Mouse (Mus musculus) heart, embryonic 12.5 days (tissue): ENCODE results near the gene Dnah17. TPM values are rescaled to one million over a fixed set of nuclear protein-coding genes. Genes with fewer than 3 reads are reported as not detected.

Experiments
- ATAC-seq: fragments of 200-750 bp; cut with Nextera tagmentation; 2 replicates; pipeline ENCODE4 v1.8.0; 2017; ENCODE audit warnings: moderate TSS enrichment, moderate library complexity; ENCODE audit not compliant: insufficient number of reproducible peaks, low FRiP score
- H3K27ac ChIP-seq: fragments of 300-500 bp; sonication (generic); 2 replicates; pipeline ENCODE4 v1.5.1; 2016; ENCODE audit warnings: mild to moderate bottlenecking, moderate library complexity; ENCODE audit not compliant: poor library complexity, severe bottlenecking
- H3K27me3 ChIP-seq: fragments of 300-500 bp; sonication (generic); replicated peaks from 2 replicates; pipeline ENCODE4 v1.6.1; 2016; ENCODE audit warnings: mild to moderate bottlenecking, moderate library complexity
- H3K36me3 ChIP-seq: fragments of 300-500 bp; sonication (generic); 2 replicates; pipeline ENCODE4 v1.6.1; 2016; ENCODE audit warnings: mild to moderate bottlenecking, moderate library complexity
- H3K4me1 ChIP-seq: fragments of 300-500 bp; sonication (generic); replicated peaks from 2 replicates; pipeline ENCODE4 v1.6.1; 2016; ENCODE audit warnings: mild to moderate bottlenecking
- H3K4me2 ChIP-seq: fragments of 300-500 bp; sonication (generic); 2 replicates; pipeline ENCODE4 v1.6.1; 2016; ENCODE audit warnings: mild to moderate bottlenecking, moderate library complexity
- H3K4me3 ChIP-seq: fragments of 300-500 bp; sonication (generic); 2 replicates; pipeline ENCODE4 v1.5.1; 2016; ENCODE audit warnings: mild to moderate bottlenecking
- H3K9ac ChIP-seq: fragments of 300-500 bp; sonication (generic); 2 replicates; pipeline ENCODE4 v1.6.1; 2016; ENCODE audit warnings: mild to moderate bottlenecking, moderate library complexity
- H3K9me3 ChIP-seq: fragments of 300-500 bp; sonication (generic); replicated peaks from 2 replicates; pipeline ENCODE4 v1.6.1; 2016; ENCODE audit warnings: mild to moderate bottlenecking, moderate library complexity
- WGBS: fragments of 180-500 bp; shearing (Covaris S2); methylation state at CpG from one replicate; pipeline ENCODE4 v1.1.7; 2016; 5-methylcytosine and 5-hydroxymethylcytosine counted together
- polyA plus RNA-seq: library from polyadenylated mRNA; unstranded; fragments of >200 nt; fragmentation: Nextera tagmentation; extraction: Ambion mirVana; gene quantifications from 2 replicates; pipeline ENCODE4 v1.2.1, GENCODE M21; 2016

The Dnah17 gene
- polyA plus RNA-seq, 1 experiment from 2014 or later: 0.10 TPM

DNA sequence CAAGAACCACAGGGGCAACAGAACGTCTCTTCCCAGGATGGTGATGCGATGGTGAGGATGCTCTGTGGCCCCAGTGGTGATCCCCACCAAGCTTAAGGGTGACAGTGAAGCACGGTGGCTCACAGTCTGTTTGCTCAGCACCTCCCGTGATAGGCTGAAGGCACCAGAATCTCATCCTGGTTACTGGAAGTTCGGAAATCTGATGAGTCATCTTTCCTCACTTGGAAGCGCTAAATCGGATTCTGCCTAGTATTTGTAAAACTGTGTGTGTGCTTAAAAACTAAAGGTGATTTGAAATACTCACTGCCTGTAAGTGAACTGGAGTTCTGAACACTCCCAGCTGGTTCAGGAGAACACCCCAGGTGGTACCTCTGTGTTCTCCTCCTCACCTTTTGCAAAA, 146.7 kb downstream of the Dnah17 start:
- WGBS: 51% methylated on average over 7 of the region's 7 CpGs
- Histone ChIP-seq H3K36me3 (no peaks in the 10 kb centered on the region), H3K27me3 (no peaks in the 10 kb centered on the region), H3K4me1 (peaks cover 17% of the 10 kb centered on the region), H3K4me3 (no peak overlapping the region), H3K27ac (no peak overlapping the region), H3K9me3 (no peaks in the 10 kb centered on the region), H3K4me2 (no peak overlapping the region), H3K9ac (no peak overlapping the region)
- ATAC-seq: no peak

DNA sequence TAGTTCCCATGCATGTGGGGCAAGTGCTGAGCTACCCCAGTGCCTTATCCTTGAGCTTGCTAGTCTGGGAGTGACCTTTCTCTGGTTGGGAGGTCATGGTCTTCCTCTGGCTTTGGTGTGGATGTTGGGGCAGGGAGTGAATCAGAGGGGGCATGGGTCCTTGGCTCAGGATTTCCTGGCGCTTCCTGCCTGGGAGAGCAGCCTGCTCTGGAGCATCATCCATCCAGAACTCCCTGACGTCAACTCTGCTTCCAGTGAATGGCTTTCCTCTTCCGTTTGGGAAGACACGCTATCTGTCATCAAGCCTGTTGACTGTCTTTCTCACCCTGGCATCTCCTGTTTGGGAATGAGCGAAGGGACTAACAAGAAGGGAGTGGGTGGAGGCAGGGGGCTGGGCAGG, 148.0 kb downstream of the Dnah17 start:
- Histone ChIP-seq H3K27me3 (no peaks in the 10 kb centered on the region), H3K4me1 (peaks cover 7% of the 10 kb centered on the region), H3K9ac (no peak overlapping the region), H3K36me3 (no peaks in the 10 kb centered on the region), H3K4me3 (no peak overlapping the region), H3K27ac (no peak overlapping the region), H3K9me3 (no peaks in the 10 kb centered on the region), H3K4me2 (no peak overlapping the region)
- WGBS: 34% methylated on average over 5 of the region's 5 CpGs
- no peak for ATAC-seq

- Histone ChIP-seq H3K4me1 (peaks cover 21% of the 10 kb centered on the region), H3K9me3 (no peaks in the 10 kb centered on the region), H3K27me3 (peaks cover 4% of the 10 kb centered on the region), H3K36me3 (no peaks in the 10 kb centered on the region), H3K27ac (no peak overlapping the region), H3K9ac (no peak overlapping the region), H3K4me3 (no peak overlapping the region), H3K4me2 (no peak overlapping the region)
- WGBS: 49% methylated on average over 7 of the region's 7 CpGs
- ATAC-seq: no peak
Observed at GRCm38 (mm10) chr11:117979388-117979787, 151.0 kb downstream of the Dnah17 start.

GRCm38 (mm10) chr11:117977694-117978360, 152.6 kb downstream of the Dnah17 start:
- H3K9me3 ChIP-seq: no peaks in the 10 kb centered on the region
- peaks cover 33% of the 10 kb centered on the region for H3K4me1 ChIP-seq
- WGBS: 69% methylated on average over 5 of the region's 5 CpGs
- no peak for ATAC-seq
- H3K4me3 ChIP-seq: no peak overlapping the region
- H3K27me3 ChIP-seq: peaks cover 7% of the 10 kb centered on the region
- no peak overlapping the region for H3K9ac ChIP-seq
- no peaks in the 10 kb centered on the region for H3K36me3 ChIP-seq
- no peak overlapping the region for H3K4me2 ChIP-seq
- no peak overlapping the region for H3K27ac ChIP-seq

- no peak overlapping the region for H3K4me2 ChIP-seq
- 0 out of 2 replicates have a peak, but pooled peaks have one; percentile 9 for ATAC-seq
- peak overlapping the region; percentile 45; the same call in 1 of the 2 replicates for H3K27ac ChIP-seq
Observed at GRCm38 (mm10) chr11:117976081-117976582, 154.3 kb downstream of the Dnah17 start.

DNA sequence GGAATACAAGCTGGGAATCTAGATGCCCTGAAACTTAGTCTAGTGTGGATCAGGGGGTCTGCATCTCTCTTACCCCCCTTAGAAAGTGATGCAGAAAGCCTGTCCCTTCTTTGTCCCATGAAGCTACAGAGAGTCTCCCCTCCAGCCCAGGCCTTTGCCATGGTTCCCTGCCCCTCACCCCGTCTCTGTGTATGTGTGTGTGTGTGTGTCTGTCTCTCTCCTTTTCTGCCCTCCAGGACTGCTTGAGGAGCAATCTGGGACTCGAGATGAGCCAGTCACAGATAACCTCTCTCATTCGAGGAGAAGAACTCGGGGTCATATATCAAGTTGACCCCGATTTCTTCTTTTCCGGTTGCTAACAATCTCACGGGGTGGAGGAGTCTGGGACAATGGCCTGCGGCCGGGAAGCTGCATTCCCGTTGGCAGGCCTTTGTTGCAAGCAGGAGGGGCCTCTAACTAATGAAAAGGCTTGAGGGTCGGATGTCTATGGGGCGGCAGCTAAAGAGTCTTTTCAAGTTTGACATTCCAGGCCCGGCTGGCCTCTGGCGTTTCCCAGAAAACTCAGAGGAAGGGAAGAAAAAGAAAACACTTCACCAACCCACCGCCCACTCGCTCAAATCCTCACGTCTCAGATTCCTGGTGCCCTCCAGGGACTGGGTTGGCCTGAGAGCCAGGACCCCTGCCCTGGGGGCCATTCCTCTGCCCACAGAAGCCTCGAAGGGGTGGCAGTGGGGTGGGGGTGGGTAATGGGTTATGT, 155.0 kb downstream of the Dnah17 start:
- peak overlapping the region; percentile 53; the same call in 1 of the 2 replicates for H3K9ac ChIP-seq
- peak overlapping the region; percentile 23; the same call in 1 of the 2 replicates for H3K4me2 ChIP-seq
- 8% methylated on average over 18 of the region's 18 CpGs for whole genome bisulfite sequencing

More at GRCm38 (mm10) chr11:117976081-117976582, 154.3 kb downstream of the Dnah17 start:
- no peaks in the 10 kb centered on the region for H3K36me3 ChIP-seq
- peaks cover 33% of the 10 kb centered on the region for H3K4me1 ChIP-seq
- WGBS: 29% methylated on average over 8 of the region's 8 CpGs
- H3K27me3 ChIP-seq: peaks cover 11% of the 10 kb centered on the region
- H3K9ac ChIP-seq: peak overlapping the region; percentile 53; the same call in 1 of the 2 replicates
- no peaks in the 10 kb centered on the region for H3K9me3 ChIP-seq
- no peak overlapping the region for H3K4me3 ChIP-seq

DNA sequence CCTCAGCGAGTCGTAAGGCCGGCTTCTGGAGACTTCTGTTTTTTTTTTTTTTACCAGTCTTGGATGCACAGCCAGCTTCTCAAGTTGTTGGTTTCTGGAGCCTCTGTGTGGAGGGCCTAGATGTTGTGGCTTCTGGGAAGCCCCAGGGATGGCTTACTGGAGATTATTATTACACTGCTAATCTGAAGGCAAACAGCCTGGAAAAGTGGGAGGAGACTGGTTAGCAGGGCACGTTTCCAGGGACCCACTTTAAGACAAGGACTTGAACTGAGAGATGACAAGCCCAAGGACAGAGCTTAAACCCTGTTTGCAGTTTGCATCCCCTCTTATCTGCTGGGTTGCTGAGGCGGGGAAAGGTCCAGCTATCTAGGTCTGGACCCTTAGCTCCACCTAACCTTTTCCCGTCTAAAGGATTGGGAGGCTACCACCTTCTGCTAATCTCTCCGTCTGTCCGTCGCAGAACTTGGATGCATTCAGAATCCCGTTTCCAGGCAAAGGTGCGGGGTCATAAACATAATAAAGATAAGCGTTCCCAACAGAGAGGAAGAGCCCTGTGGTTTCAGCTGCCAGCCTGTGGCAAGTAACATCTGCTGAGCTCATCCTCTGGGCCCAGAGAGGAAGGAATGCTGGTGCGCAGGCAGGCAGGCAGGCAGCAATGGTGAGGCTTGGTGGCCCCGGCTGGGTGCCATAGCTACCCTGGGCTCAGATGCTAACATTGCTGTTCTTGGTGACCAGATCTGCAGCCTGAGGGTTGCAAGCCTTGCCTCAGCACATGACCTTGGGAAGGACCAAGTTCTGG, 155.9 kb downstream of the Dnah17 start:
- H3K27ac ChIP-seq: peak overlapping the region; percentile 45
- H3K4me3 ChIP-seq: no peak overlapping the region
- H3K9ac ChIP-seq: no peak overlapping the region
- peaks cover 39% of the 10 kb centered on the region for H3K4me1 ChIP-seq
- H3K36me3 ChIP-seq: no peaks in the 10 kb centered on the region
- 0 out of 2 replicates have a peak overlapping the region, but pooled peaks have one; percentile 1 for H3K4me2 ChIP-seq
- no peaks in the 10 kb centered on the region for H3K9me3 ChIP-seq
- peaks cover 17% of the 10 kb centered on the region for H3K27me3 ChIP-seq
- ATAC-seq: no peak
- WGBS: 15% methylated on average over 14 of the region's 14 CpGs

More for the DNA sequence above, 155.0 kb downstream of the Dnah17 start:
- Histone ChIP-seq H3K4me1 (peaks cover 33% of the 10 kb centered on the region), H3K4me3 (no peak overlapping the region), H3K27ac (peak overlapping the region; percentile 45), H3K27me3 (peaks cover 17% of the 10 kb centered on the region), H3K9me3 (no peaks in the 10 kb centered on the region), H3K36me3 (no peaks in the 10 kb centered on the region)
- ATAC-seq: peak; percentile 26; the same call in 1 of the 2 replicates

GRCm38 (mm10) chr11:117973569-117973968, 156.9 kb downstream of the Dnah17 start:
- Histone ChIP-seq H3K4me3 (no peak overlapping the region), H3K36me3 (no peaks in the 10 kb centered on the region), H3K4me1 (peaks cover 41% of the 10 kb centered on the region), H3K9ac (no peak overlapping the region), H3K9me3 (no peaks in the 10 kb centered on the region), H3K4me2 (no peak overlapping the region), H3K27me3 (peaks cover 17% of the 10 kb centered on the region), H3K27ac (no peak overlapping the region)
- ATAC-seq: no peak
- 43% methylated on average over 5 of the region's 5 CpGs for WGBS

DNA sequence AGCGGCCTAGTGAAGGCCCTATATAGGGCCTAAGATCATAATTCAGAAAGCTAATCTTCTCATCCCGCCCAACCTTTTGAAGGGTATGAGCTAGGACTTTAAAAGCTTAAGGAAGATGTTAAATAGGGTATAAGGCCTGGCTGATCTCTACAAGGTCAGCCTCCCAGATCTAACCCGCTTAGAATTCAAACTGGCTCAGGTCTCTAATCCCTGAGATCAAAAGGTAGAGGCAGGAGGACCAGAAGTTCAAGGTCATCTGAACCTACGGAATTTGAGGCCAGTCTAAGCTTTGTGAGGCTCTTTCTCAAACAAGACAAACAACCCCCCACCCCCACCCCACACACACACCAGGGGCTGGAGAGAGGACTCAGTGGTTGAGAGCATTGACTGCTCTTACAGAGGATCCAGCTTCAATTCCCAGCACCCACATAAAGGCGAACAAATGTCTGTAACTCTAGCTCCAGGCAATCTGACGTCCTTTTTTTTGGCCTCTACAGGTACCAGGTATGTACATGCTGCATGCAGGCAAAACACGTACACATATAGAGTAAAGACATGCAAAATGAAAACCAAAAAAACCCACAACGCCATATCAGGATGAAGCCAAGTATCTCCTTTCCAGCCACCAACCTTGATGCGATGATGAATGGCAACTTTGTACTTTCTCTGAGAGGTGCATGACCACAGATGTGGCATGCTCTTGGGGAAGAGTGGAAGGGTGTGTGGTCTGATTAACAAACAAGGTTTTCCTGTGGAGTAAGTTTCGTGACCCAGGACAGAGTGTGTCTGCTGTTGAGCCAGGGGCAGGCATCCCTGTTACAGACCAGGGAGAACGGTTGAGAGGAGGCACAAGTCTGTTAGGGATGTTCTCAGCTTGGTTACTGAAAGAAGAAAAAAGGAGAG, 157.5 kb downstream of the Dnah17 start:
- H3K27ac ChIP-seq: no peak overlapping the region
- H3K36me3 ChIP-seq: no peaks in the 10 kb centered on the region
- no peak overlapping the region for H3K9ac ChIP-seq
- H3K4me3 ChIP-seq: no peak overlapping the region
- H3K27me3 ChIP-seq: peaks cover 20% of the 10 kb centered on the region
- peaks cover 46% of the 10 kb centered on the region for H3K4me1 ChIP-seq
- H3K4me2 ChIP-seq: no peak overlapping the region
- no peaks in the 10 kb centered on the region for H3K9me3 ChIP-seq
- 69% methylated on average over 11 of the region's 11 CpGs for WGBS
- no peak for ATAC-seq
